Mouse (Mus musculus) 3T3-L1 (cell line): Measurements from ENCODE around the gene Ugt1a6a.
A peak's percentile ranks its signal among the peaks of the same experiment; 100 is the strongest.
"Not testable (repeated sequence)": the region's sequence is repeated elsewhere in the genome, so short reads cannot be mapped to it uniquely, and the experiment has no call there.

ENCODE experiments used
- DNase-seq: peaks from one replicate; pipeline ENCODE4 v3.0.0-alpha.2; 2015; ENCODE audit warnings: low read depth, low spot score

The Ugt1a6a gene

GRCm38 (mm10) chr1:88212341-88213045 is 77.9 kb downstream of the Ugt1a6a start:
- peak; percentile 5 for DNase-seq

GRCm38 (mm10) chr1:88213061-88213460 is 78.5 kb downstream of the Ugt1a6a start:
- peak; percentile 7 for DNase-seq

- DNase-seq = peak; percentile 10
Measured at GRCm38 (mm10) chr1:88213766-88214461, 79.3 kb downstream of the Ugt1a6a start.

GRCm38 (mm10) chr1:88214462-88214952 is 79.9 kb downstream of the Ugt1a6a start:
- peak; percentile 4 for DNase-seq

- DNase-seq = peak; percentile 4
Measured at GRCm38 (mm10) chr1:88215466-88216380, 81.1 kb downstream of the Ugt1a6a start.

GRCm38 (mm10) chr1:88216551-88216950 is 81.9 kb downstream of the Ugt1a6a start:
- DNase-seq = no peak

- DNase-seq = peak; percentile 11
Measured at GRCm38 (mm10) chr1:88217144-88217543, 82.5 kb downstream of the Ugt1a6a start.

GRCm38 (mm10) chr1:88217576-88217975 is 83.0 kb downstream of the Ugt1a6a start:
- peak; percentile 3 for DNase-seq

- no peak for DNase-seq
Measured at GRCm38 (mm10) chr1:88218051-88218450, 83.4 kb downstream of the Ugt1a6a start.

GRCm38 (mm10) chr1:88218591-88218990 is 84.0 kb downstream of the Ugt1a6a start:
- DNase-seq = no peak

GRCm38 (mm10) chr1:88219054-88219453 is 84.4 kb downstream of the Ugt1a6a start:
- DNase-seq = no peak

GRCm38 (mm10) chr1:88220336-88220735 is 85.7 kb downstream of the Ugt1a6a start:
- no peak for DNase-seq

GRCm38 (mm10) chr1:88222216-88222615 is 87.6 kb downstream of the Ugt1a6a start:
- no peak for DNase-seq

GRCm38 (mm10) chr1:88223011-88223515 is 88.5 kb downstream of the Ugt1a6a start:
- DNase-seq = not testable (repeated sequence)

- DNase-seq = no peak
Measured at GRCm38 (mm10) chr1:88223591-88223990, 89.0 kb downstream of the Ugt1a6a start.

- DNase-seq = no peak
Measured at GRCm38 (mm10) chr1:88224029-88224776, 89.6 kb downstream of the Ugt1a6a start.

GRCm38 (mm10) chr1:88225301-88225700 is 90.7 kb downstream of the Ugt1a6a start:
- not testable (repeated sequence) for DNase-seq

GRCm38 (mm10) chr1:88225741-88226140 is 91.1 kb downstream of the Ugt1a6a start:
- DNase-seq = no peak

GRCm38 (mm10) chr1:88226670-88227379 is 92.2 kb downstream of the Ugt1a6a start, which contains the start of gene Mroh2a:
TSS of gene Mroh2a (plus strand) at chr1:88226986.
- no peak for DNase-seq

GRCm38 (mm10) chr1:88227482-88227881 is 92.9 kb downstream of the Ugt1a6a start:
- DNase-seq = no peak
